Mouse (Mus musculus): ENCODE measurements around the gene Tiam2. TPM values are rescaled to one million over a fixed set of nuclear protein-coding genes. Genes with fewer than 3 reads are reported as not detected.

Tiam2 gene
- polyA plus RNA-seq, 1 experiment from 2014 or later = 13.8 TPM

GRCm38 (mm10) chr17:3446191-3446950 lies 120.0 kb downstream of the Tiam2 start:
- ChIA-PET POLR2A (no interaction called here), CTCF (interaction anchor here (1.9 to 5.6 kb wide), 2 partner anchors 65 to 172 kb away, joined by 7 to 86 read pairs; no protein-coding TSS in a partner anchor)
- in situ Hi-C loops (cut with MboI; ENCODE audit: low pct_unique_long_range_greater_than_20kb) = loop anchor here (5.0 kb wide), 1 partner anchor 174 kb away; no protein-coding TSS in a partner anchor
- no peak for ATAC-seq
- H3K27me3 ChIP-seq = no peaks in the 10 kb centered on the region
- TF ChIP-seq CTCF (IDR thresholded peaks at IDR 0.05) = peak; percentile 63
- DNase-seq (ENCODE audit: low read depth, low spot score) = no peak

- CTCF ChIA-PET = interaction anchor here (0.7 to 5.6 kb wide), 17 partner anchors 10 to 174 kb away, joined by 3 to 86 read pairs (median 3); no protein-coding TSS in a partner anchor
Measured at GRCm38 (mm10) chr17:3448725-3449124, 122.4 kb downstream of the Tiam2 start.

GRCm38 (mm10) chr17:3451077-3451476 lies 124.7 kb downstream of the Tiam2 start:
- DNase-seq (ENCODE audit: low read depth, low spot score) = no peak
- ATAC-seq = no peak
- peak; percentile 77 for TF ChIP-seq CTCF (IDR thresholded peaks at IDR 0.05)
- ChIA-PET CTCF (interaction anchor here (0.7 to 5.6 kb wide), 6 partner anchors 12 to 66 kb away, joined by 3 to 86 read pairs (median 5); no protein-coding TSS in a partner anchor), POLR2A (no interaction called here)
- in situ Hi-C loops (cut with MboI; ENCODE audit: low pct_unique_long_range_greater_than_20kb) = loop anchor here (5.0 kb wide), 1 partner anchor 51 kb away; no protein-coding TSS in a partner anchor
- H3K27me3 ChIP-seq = no peaks in the 10 kb centered on the region

More at GRCm38 (mm10) chr17:3448725-3449124, 122.4 kb downstream of the Tiam2 start:
- no peak for DNase-seq (ENCODE audit: low read depth, low spot score)
- peak; percentile 89 for TF ChIP-seq CTCF (IDR thresholded peaks at IDR 0.05)
- POLR2A ChIA-PET = interaction anchor here (1.5 kb wide), 1 partner anchor 65 kb away, joined by 3 read pairs; no protein-coding TSS in a partner anchor
- no peak for ATAC-seq
- in situ Hi-C loops (cut with MboI; ENCODE audit: low pct_unique_long_range_greater_than_20kb) = loop anchor here (5.0 kb wide), 1 partner anchor 176 kb away; no protein-coding TSS in a partner anchor
- no peaks in the 10 kb centered on the region for H3K27me3 ChIP-seq

GRCm38 (mm10) chr17:3452571-3453311 lies 126.4 kb downstream of the Tiam2 start:
- no peaks in the 10 kb centered on the region for H3K27me3 ChIP-seq
- DNase-seq (ENCODE audit: low read depth, low spot score) = no peak
- CTCF ChIA-PET = interaction anchor here (1.8 kb wide), 1 partner anchor 64 kb away, joined by 3 read pairs; no protein-coding TSS in a partner anchor
- POLR2A ChIA-PET = no interaction called here
- no peak for ATAC-seq
- no peak for TF ChIP-seq CTCF (IDR thresholded peaks at IDR 0.05)
- in situ Hi-C loops (cut with MboI; ENCODE audit: low pct_unique_long_range_greater_than_20kb) = loop anchor here (5.0 kb wide), 1 partner anchor 50 kb away; no protein-coding TSS in a partner anchor

- ATAC-seq (no peak), DNase-seq (ENCODE audit: low read depth, low spot score) (no peak)
- POLR2A ChIA-PET = no interaction called here
- CTCF ChIA-PET = interaction anchor here (1.0 to 1.9 kb wide), 3 partner anchors 16 to 63 kb away, joined by 3 to 8 read pairs (median 3); no protein-coding TSS in a partner anchor
- H3K27me3 ChIP-seq = no peaks in the 10 kb centered on the region
- in situ Hi-C loops (cut with MboI; ENCODE audit: low pct_unique_long_range_greater_than_20kb) = loop anchor here (5.0 kb wide), 1 partner anchor 48 kb away; no protein-coding TSS in a partner anchor
- TF ChIP-seq CTCF (IDR thresholded peaks at IDR 0.05) = no peak
Measured at GRCm38 (mm10) chr17:3453946-3454345, 127.6 kb downstream of the Tiam2 start.

- ATAC-seq = no peak
- no peak for DNase-seq (ENCODE audit: low read depth, low spot score)
- H3K27me3 ChIP-seq = no peaks in the 10 kb centered on the region
- CTCF ChIA-PET = interaction anchor here (1.9 kb wide), 1 partner anchor 55 kb away, joined by 8 read pairs; no protein-coding TSS in a partner anchor
- in situ Hi-C loops (cut with MboI; ENCODE audit: low pct_unique_long_range_greater_than_20kb) = loop anchor here (5.0 kb wide), 1 partner anchor 47 kb away; no protein-coding TSS in a partner anchor
- TF ChIP-seq CTCF (IDR thresholded peaks at IDR 0.05) = no peak
- POLR2A ChIA-PET = no interaction called here
Measured at GRCm38 (mm10) chr17:3454850-3455249, 128.5 kb downstream of the Tiam2 start.

- in situ Hi-C loops (cut with MboI; ENCODE audit: low pct_unique_long_range_greater_than_20kb) = no loop called here
- TF ChIP-seq CTCF (IDR thresholded peaks at IDR 0.05) = no peak
- DNase-seq (ENCODE audit: low read depth, low spot score) (no peak), ATAC-seq (no peak)
- ChIA-PET CTCF (interaction anchor here (0.9 to 4.5 kb wide), 2 partner anchors 52 to 149 kb away, joined by 3 to 18 read pairs; no protein-coding TSS in a partner anchor), POLR2A (no interaction called here)
- H3K27me3 ChIP-seq = no peaks in the 10 kb centered on the region
Measured at GRCm38 (mm10) chr17:3457914-3458681, 131.7 kb downstream of the Tiam2 start.

- DNase-seq (ENCODE audit: low read depth, low spot score) (no peak), ATAC-seq (no peak)
- POLR2A ChIA-PET = no interaction called here
- CTCF ChIA-PET = interaction anchor here (0.7 to 1.3 kb wide), 2 partner anchors 17 to 44 kb away, joined by 3 to 4 read pairs; no protein-coding TSS in a partner anchor
- no peak for TF ChIP-seq CTCF (IDR thresholded peaks at IDR 0.05)
- in situ Hi-C loops (cut with MboI; ENCODE audit: low pct_unique_long_range_greater_than_20kb) = no loop called here
- H3K27me3 ChIP-seq = no peaks in the 10 kb centered on the region
Measured at GRCm38 (mm10) chr17:3465861-3466260, 139.5 kb downstream of the Tiam2 start.

- POLR2A ChIA-PET = no interaction called here
- no peaks in the 10 kb centered on the region for H3K27me3 ChIP-seq
- CTCF ChIA-PET = no interaction called here
- peak; percentile 65 for ATAC-seq
- in situ Hi-C loops (cut with MboI; ENCODE audit: low pct_unique_long_range_greater_than_20kb) = no loop called here
- no peak for DNase-seq (ENCODE audit: low read depth, low spot score)
- TF ChIP-seq CTCF (IDR thresholded peaks at IDR 0.05) = no peak
Measured at GRCm38 (mm10) chr17:3466681-3467080, 140.3 kb downstream of the Tiam2 start.

Data from Patski (cell line).